Mouse (Mus musculus): Measurements from ENCODE around the gene Gli3. TPM values are rescaled to one million over a fixed set of nuclear protein-coding genes. Genes with fewer than 3 reads are reported as not detected.

The Gli3 gene
- polyA plus RNA-seq, 1 experiment, result 0.50 TPM

DNA sequence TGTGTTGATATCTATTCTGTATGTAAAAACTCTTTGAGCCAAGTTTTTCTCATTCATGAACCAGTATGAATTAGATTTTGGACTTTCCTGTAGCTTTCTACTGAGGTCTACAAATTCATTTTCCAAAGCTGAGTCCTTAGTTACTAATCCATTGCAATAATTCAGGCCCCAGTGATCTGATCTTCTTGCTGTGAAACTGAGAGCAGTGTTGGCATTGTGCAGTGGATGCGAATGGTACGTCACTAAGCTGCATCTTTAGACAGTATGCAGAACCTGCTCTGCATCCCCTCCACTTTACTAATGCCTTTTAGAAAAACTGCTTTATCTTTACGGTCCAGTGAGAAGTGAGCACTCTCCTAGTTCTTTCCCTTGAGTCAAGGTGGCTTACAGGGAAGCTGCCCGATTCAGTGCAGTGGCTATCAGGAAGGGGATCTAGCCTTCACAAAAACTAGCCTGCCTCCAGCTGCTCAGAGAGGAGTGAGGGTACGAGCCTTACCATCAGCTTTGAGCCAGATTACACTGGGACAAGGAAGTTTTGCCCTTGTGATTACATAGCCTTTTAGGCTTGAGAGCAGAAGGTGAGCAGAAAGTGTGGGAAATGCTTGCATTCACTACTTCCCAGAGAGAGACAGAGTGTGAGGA, 155.1 kb downstream of the Gli3 start:
- TF ChIP-seq CTCF (IDR thresholded peaks at IDR 0.05; ENCODE audit: extremely low read depth, insufficient read depth, insufficient read length, insufficient replicate concordance) (no peak), POLR2A (IDR thresholded peaks at IDR 0.05; ENCODE audit: low read depth, low read length) (no peak)
- WGBS, result 82% methylated on average over 5 of the region's 5 CpGs
- no peak overlapping the region for H3K27ac ChIP-seq (ENCODE audit: insufficient read depth, low read length)
- no peak overlapping the region for H3K4me3 ChIP-seq (ENCODE audit: extremely low read depth, insufficient read depth, insufficient read length)
- H3K36me3 ChIP-seq (ENCODE audit: control insufficient read depth, insufficient read depth, low read length), result no peaks in the 10 kb centered on the region
- no peak for DNase-seq (ENCODE audit: low read depth in 1 of 2, low spot score in 2 of 2)
- no peaks in the 10 kb centered on the region for H3K4me1 ChIP-seq (ENCODE audit: control insufficient read depth, insufficient read depth, insufficient read length)
- H3K27me3 ChIP-seq (ENCODE audit: control insufficient read depth, insufficient read depth, low read length), result no peaks in the 10 kb centered on the region

- Histone ChIP-seq H3K27ac (ENCODE audit: insufficient read depth, low read length) (no peak overlapping the region), H3K4me3 (ENCODE audit: extremely low read depth, insufficient read depth, insufficient read length) (no peak overlapping the region), H3K36me3 (ENCODE audit: control insufficient read depth, insufficient read depth, low read length) (no peaks in the 10 kb centered on the region), H3K27me3 (ENCODE audit: control insufficient read depth, insufficient read depth, low read length) (no peaks in the 10 kb centered on the region), H3K4me1 (ENCODE audit: control insufficient read depth, insufficient read depth, insufficient read length) (no peaks in the 10 kb centered on the region)
- no peak for DNase-seq (ENCODE audit: low read depth in 1 of 2, low spot score in 2 of 2)
- WGBS, result 94% methylated on average over 7 of the region's 7 CpGs
- TF ChIP-seq CTCF (IDR thresholded peaks at IDR 0.05; ENCODE audit: extremely low read depth, insufficient read depth, insufficient read length, insufficient replicate concordance) (no peak), POLR2A (IDR thresholded peaks at IDR 0.05; ENCODE audit: low read depth, low read length) (no peak)
Measured at GRCm38 (mm10) chr13:15621009-15621408, 158.0 kb downstream of the Gli3 start.

- H3K4me1 ChIP-seq (ENCODE audit: control insufficient read depth, insufficient read depth, insufficient read length), result no peaks in the 10 kb centered on the region
- H3K4me3 ChIP-seq (ENCODE audit: extremely low read depth, insufficient read depth, insufficient read length), result no peak overlapping the region
- no peak for DNase-seq (ENCODE audit: low read depth in 1 of 2, low spot score in 2 of 2)
- no peaks in the 10 kb centered on the region for H3K36me3 ChIP-seq (ENCODE audit: control insufficient read depth, insufficient read depth, low read length)
- H3K27ac ChIP-seq (ENCODE audit: insufficient read depth, low read length), result no peak overlapping the region
- H3K27me3 ChIP-seq (ENCODE audit: control insufficient read depth, insufficient read depth, low read length), result no peaks in the 10 kb centered on the region
- TF ChIP-seq POLR2A (IDR thresholded peaks at IDR 0.05; ENCODE audit: low read depth, low read length) (no peak), CTCF (IDR thresholded peaks at IDR 0.05; ENCODE audit: extremely low read depth, insufficient read depth, insufficient read length, insufficient replicate concordance) (no peak)
- 77% methylated on average over 8 of the region's 8 CpGs for WGBS
Measured at GRCm38 (mm10) chr13:15624490-15625353, 161.7 kb downstream of the Gli3 start.

DNA sequence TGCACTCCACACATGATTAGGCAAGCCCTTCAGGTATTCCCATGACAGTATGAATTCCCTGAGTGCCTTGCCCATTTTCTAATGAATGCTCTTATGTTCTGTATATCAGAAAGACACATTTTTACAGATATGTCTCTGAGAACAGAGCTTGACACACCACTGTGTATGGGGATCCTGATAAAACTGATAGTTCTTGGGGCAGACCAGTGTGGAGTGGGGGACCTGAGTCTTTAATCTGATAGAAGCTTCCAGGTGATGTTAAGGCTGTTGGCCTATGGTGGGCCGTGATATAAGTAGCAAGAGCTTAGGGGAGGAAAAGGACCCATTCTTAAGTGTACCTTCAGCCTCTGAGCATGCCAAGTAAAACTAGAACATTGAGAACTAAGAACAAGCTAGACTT, 178.5 kb downstream of the Gli3 start:
- 79% methylated on average over 1 of the region's 1 CpGs for WGBS
- DNase-seq (ENCODE audit: low read depth in 1 of 2, low spot score in 2 of 2), result no peak
- Histone ChIP-seq H3K27me3 (ENCODE audit: control insufficient read depth, insufficient read depth, low read length) (no peaks in the 10 kb centered on the region), H3K36me3 (ENCODE audit: control insufficient read depth, insufficient read depth, low read length) (no peaks in the 10 kb centered on the region), H3K4me1 (ENCODE audit: control insufficient read depth, insufficient read depth, insufficient read length) (no peaks in the 10 kb centered on the region), H3K27ac (ENCODE audit: insufficient read depth, low read length) (no peak overlapping the region), H3K4me3 (ENCODE audit: extremely low read depth, insufficient read depth, insufficient read length) (no peak overlapping the region)
- no peak for TF ChIP-seq CTCF (IDR thresholded peaks at IDR 0.05; ENCODE audit: extremely low read depth, insufficient read depth, insufficient read length, insufficient replicate concordance)
- no peak for TF ChIP-seq POLR2A (IDR thresholded peaks at IDR 0.05; ENCODE audit: low read depth, low read length)

DNA sequence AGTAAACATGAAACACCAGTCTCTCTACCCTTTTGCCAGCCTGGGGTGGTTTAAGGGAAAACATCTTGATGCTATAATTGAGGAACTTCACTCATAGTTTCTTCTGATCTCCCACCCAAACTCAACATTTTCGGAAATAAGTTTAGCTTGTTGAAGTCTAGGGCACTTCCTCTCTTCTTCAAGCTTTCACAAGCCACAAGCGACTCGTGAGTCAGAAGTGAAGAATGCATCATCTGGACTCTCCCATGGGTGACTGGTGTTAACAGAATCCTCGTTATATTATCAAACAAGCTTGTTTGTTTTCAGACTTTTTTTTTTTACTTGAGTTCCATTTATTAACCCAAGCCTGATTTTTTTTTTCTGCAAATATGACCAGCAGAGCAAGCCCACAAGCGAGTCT, 197.5 kb downstream of the Gli3 start:
- Histone ChIP-seq H3K4me3 (ENCODE audit: extremely low read depth, insufficient read depth, insufficient read length) (no peak overlapping the region), H3K27me3 (ENCODE audit: control insufficient read depth, insufficient read depth, low read length) (no peaks in the 10 kb centered on the region), H3K36me3 (ENCODE audit: control insufficient read depth, insufficient read depth, low read length) (no peaks in the 10 kb centered on the region), H3K27ac (ENCODE audit: insufficient read depth, low read length) (no peak overlapping the region), H3K4me1 (ENCODE audit: control insufficient read depth, insufficient read depth, insufficient read length) (no peaks in the 10 kb centered on the region)
- no peak for DNase-seq (ENCODE audit: low read depth in 1 of 2, low spot score in 2 of 2)
- 23% methylated on average over 5 of the region's 5 CpGs for WGBS
- TF ChIP-seq CTCF (IDR thresholded peaks at IDR 0.05; ENCODE audit: extremely low read depth, insufficient read depth, insufficient read length, insufficient replicate concordance) (no peak), POLR2A (IDR thresholded peaks at IDR 0.05; ENCODE audit: low read depth, low read length) (no peak)

GRCm38 (mm10) chr13:15662375-15662774, 199.3 kb downstream of the Gli3 start:
- 84% methylated on average over 10 of the region's 10 CpGs for WGBS
- TF ChIP-seq CTCF (IDR thresholded peaks at IDR 0.05; ENCODE audit: extremely low read depth, insufficient read depth, insufficient read length, insufficient replicate concordance) (no peak), POLR2A (IDR thresholded peaks at IDR 0.05; ENCODE audit: low read depth, low read length) (no peak)
- no peak overlapping the region for H3K27ac ChIP-seq (ENCODE audit: insufficient read depth, low read length)
- no peaks in the 10 kb centered on the region for H3K27me3 ChIP-seq (ENCODE audit: control insufficient read depth, insufficient read depth, low read length)
- no peaks in the 10 kb centered on the region for H3K36me3 ChIP-seq (ENCODE audit: control insufficient read depth, insufficient read depth, low read length)
- DNase-seq (ENCODE audit: low read depth in 1 of 2, low spot score in 2 of 2), result no peak
- H3K4me3 ChIP-seq (ENCODE audit: extremely low read depth, insufficient read depth, insufficient read length), result no peak overlapping the region
- no peaks in the 10 kb centered on the region for H3K4me1 ChIP-seq (ENCODE audit: control insufficient read depth, insufficient read depth, insufficient read length)

All from spleen, adult 2 months (tissue).